Mouse (Mus musculus): ENCODE results near the gene Ly6g6f.

Ly6g6f gene

GRCm38 (mm10) chr17:35106522-35106921 lies 21.1 kb upstream of the Ly6g6f start:
- DNase-seq (ENCODE audit: low read depth, low spot score): no peak

GRCm38 (mm10) chr17:35105740-35106389 lies 20.5 kb upstream of the Ly6g6f start:
- peak; percentile 35 for DNase-seq (ENCODE audit: low read depth, low spot score)

GRCm38 (mm10) chr17:35104754-35105153 lies 19.3 kb upstream of the Ly6g6f start:
- no peak for DNase-seq (ENCODE audit: low read depth, low spot score)

GRCm38 (mm10) chr17:35104079-35104478 lies 18.7 kb upstream of the Ly6g6f start:
- no peak for DNase-seq (ENCODE audit: low read depth, low spot score)

DNA sequence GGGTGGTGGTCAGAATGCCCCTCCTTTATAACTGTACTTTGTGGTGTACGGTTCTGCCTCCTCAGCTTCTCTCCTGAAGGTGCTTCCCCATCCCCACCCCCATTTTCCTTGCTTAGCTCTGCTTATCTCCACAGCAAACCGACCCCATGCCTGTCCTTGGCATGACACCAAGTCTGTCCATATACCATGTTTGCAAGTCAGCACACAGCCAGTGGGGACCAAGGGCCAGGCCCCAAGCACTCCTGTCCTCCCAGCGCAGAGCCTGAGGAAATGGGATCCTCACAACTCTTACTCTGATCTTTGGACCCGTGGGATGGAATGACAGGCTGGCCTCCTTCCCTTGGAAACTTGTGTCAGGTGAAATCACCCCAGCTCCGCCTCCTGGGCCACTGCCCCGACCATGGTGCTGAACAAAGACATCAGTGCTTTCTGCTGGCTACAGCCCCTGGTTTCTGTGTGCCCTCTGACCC lies 17.8 kb upstream of the Ly6g6f start:
- DNase-seq (ENCODE audit: low read depth, low spot score): no peak

- no peak for DNase-seq (ENCODE audit: low read depth, low spot score)
Observed at GRCm38 (mm10) chr17:35102299-35102698, 16.9 kb upstream of the Ly6g6f start.

GRCm38 (mm10) chr17:35101161-35101560 lies 15.8 kb upstream of the Ly6g6f start:
- DNase-seq (ENCODE audit: low read depth, low spot score): no peak

DNA sequence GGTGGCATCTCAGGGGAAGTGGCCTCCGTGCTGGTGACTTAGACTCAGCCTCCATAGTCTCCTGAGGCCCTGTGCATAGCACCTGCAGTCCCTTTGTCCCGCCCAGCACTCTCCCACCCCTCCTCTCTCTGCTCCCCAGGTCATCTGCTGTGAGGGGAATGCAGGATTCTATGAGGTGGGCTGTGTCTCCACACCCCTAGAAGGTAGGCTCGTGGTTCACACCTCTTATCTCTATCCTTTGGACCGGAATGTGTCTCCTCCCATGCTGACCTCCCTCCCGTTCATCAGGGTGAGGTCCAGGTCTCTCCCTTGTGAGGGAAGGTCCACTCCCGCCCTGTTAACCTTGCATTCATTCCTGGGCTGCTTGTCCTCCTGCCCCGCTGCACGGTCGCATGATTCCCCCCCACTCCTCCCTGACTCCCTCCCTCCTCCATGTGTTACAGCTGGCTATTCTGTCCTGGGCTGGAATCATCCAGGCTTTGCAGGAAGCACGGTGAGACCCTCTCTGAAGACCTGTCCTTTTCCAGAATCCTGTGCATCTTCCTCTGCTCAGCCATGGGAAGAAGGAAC lies 14.9 kb upstream of the Ly6g6f start:
- no peak for DNase-seq (ENCODE audit: low read depth, low spot score)

GRCm38 (mm10) chr17:35097164-35097655 lies 11.8 kb upstream of the Ly6g6f start:
- no peak for DNase-seq (ENCODE audit: low read depth, low spot score)

GRCm38 (mm10) chr17:35096597-35096996 lies 11.2 kb upstream of the Ly6g6f start:
- no peak for DNase-seq (ENCODE audit: low read depth, low spot score)

DNA sequence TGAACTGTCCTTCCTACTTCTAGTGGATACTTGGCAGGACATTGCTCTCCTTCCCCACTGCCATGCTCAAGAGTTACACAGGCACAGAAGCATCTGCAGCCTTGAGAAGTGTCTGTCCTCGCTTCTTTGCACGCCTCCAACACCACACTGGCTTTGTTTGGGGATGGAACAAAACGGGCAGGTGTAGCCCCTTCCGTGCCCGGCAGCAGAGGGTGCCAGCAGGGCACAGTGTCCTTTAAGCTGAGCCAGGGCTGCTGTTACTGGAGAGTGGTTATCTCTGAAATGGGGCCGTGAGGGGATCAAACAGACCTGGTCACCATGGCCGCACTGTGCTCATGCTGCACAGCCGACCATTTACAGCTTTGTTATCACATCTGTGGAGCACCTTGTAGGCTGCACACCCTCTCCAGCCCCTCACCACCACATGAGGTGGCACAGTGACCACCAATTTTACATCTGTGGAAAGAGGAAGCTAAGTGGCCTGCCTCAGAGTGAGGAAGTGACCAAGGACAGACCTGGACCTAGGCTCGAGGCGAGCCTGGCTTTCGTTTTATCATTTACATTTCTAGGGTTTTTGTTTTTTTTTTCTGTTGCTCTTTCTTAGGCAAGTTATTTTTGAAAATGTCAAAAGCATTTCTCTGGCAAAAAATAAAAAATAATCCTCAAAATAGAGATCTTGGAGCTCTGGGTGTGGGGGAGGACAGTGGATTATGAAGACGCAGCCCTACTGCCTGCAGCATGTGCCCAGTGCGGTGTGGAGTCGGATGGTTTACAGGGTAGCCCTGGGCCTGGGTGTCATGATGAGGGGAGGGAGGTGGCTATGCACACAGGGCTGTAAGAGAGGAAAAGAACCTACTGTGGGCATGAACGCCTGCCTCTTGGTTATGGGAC lies 9.3 kb upstream of the Ly6g6f start:
- DNase-seq (ENCODE audit: low read depth, low spot score): no peak

DNA sequence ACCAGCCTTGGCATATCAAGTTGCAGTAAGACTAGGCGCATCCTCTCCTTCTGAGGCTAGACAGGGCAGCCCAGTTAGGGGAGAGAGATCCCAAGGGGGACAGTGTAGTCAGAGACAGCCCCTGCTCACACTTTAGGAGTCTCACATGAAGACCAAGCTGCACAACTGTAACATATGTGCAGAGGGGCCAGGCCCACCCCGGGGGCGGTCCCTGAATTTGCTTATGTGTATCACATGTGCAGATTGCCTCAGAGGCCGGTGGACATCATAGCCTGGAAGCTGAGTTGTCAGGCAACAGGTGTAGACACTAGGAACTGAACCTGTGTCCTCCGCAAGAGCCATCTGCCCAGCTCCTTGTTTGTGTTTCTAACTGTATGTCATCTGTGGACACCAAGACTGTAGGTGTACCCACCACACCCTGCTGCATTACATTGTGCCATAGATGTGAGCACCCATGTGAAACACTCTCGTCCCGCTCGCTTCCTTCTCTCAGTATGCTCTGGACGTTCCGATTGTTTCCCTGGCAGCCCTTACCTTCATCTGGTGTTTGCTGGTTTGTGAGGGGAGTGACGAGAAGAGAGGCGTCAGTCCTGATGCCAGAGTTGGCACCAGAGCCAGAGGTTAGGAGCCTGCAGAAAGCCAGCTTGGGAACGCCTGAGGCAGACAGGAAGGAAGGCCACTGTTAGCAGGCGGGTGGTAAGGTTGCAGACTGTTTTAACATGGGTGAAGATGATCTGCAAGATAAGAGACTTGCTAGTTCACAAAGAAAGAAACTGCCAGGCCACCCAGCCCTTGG lies 7.2 kb upstream of the Ly6g6f start:
- DNase-seq (ENCODE audit: low read depth, low spot score): no peak

GRCm38 (mm10) chr17:35090166-35090932 lies 4.9 kb upstream of the Ly6g6f start:
- DNase-seq (ENCODE audit: low read depth, low spot score): no peak

DNA sequence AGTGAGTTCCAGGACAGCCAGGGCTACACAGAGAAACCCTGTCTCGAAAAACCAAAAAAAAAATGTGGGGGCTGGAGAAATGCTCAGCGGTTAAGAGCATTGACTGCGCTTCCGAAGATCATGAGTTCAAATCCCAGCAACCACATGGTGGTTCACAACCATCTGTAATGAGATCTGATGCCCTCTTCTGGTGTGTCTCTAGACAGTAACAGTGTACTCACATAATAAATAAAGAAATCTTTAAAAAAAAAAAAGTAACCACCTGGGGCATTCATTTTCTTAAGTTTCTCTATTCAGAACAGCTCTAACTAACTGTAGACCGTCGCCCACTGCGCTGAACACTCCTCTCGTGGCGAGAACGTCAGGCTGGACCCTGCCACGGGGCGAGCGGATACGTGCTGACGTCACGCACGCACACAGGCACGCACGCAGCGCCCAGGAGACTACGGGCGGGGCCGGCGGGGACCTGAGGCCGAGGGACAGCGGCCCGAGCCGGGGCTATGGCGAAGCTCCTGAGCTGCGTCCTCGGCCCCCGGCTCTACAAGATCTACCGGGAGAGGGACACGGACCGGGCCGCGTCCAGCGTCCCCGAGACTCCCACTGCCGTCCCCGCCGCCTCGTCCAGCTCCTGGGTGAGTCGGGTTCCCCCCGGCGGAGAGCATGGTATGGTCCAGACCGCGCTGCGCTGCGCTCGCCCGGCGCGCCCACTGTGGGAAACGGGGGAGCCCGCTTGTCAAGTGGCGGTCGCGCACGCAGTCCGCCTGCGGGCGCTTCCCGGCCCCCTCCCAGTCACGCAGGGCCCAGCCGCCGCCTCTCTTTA lies 3.6 kb upstream of the Ly6g6f start, which contains the start of gene Abhd16a:
Gene Abhd16a (plus strand): TSS at position 439 of the 820 bp plus-strand sequence.
- DNase-seq (ENCODE audit: low read depth, low spot score): peak; percentile 88

GRCm38 (mm10) chr17:35088151-35088550 lies 2.7 kb upstream of the Ly6g6f start:
- DNase-seq (ENCODE audit: low read depth, low spot score): no peak

- DNase-seq (ENCODE audit: low read depth, low spot score): no peak
Observed at GRCm38 (mm10) chr17:35083929-35084497, 1.4 kb downstream of the Ly6g6f start.

- DNase-seq (ENCODE audit: low read depth, low spot score): no peak
Observed at GRCm38 (mm10) chr17:35082841-35083576, 2.4 kb downstream of the Ly6g6f start.

GRCm38 (mm10) chr17:35080710-35081109 lies 4.7 kb downstream of the Ly6g6f start:
- no peak for DNase-seq (ENCODE audit: low read depth, low spot score)

DNA sequence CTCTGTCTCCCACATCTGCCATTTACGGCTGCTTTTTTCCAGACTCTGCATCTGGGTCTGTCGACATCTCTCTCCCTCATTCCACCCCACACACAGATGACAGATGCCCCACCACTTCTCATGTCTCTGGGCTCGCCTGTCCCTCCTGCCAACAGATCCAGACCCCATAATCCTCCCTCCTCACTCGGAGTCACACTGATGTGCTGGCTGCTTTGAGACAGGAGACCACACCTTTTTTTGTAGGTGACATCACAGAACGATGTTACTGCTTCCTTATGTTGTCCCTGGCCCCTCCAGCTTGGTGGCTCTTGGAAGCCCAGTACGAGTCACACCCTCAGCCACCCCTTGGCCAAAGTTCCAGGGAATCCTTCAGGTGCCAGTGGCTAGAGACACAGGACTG lies 5.2 kb downstream of the Ly6g6f start:
- no peak for DNase-seq (ENCODE audit: low read depth, low spot score)

Measured in retina, postnatal 7 days (tissue).